Mouse (Mus musculus) CH12.LX (cell line): ENCODE measurements around the gene Gm49333. TPM values are rescaled to one million over a fixed set of nuclear protein-coding genes. Genes with fewer than 3 reads are reported as not detected.
"Not testable (repeated sequence)": the region's sequence is repeated elsewhere in the genome, so short reads cannot be mapped to it uniquely, and the experiment has no call there.

Experiments
- DNase-seq: peaks from one replicate; pipeline ENCODE4 v3.0.0-alpha.2; 2013; ENCODE audit errors: extremely low read depth
- H3K27ac ChIP-seq: 2 replicates; pipeline ENCODE4 v1.5.1; 2012; ENCODE audit warnings: low read depth, mild to moderate bottlenecking, control low read depth, moderate library complexity; ENCODE audit not compliant: insufficient read depth
- H3K27me3 ChIP-seq: replicated peaks from 2 replicates; pipeline ENCODE3; 2012; ENCODE audit warnings: inconsistent platforms
- H3K36me3 ChIP-seq, 2 experiments: replicated peaks in 1 of 2; 2 replicates each; pipeline versions ENCODE3 to v1.6.1; 2012; ENCODE audit warnings: inconsistent platforms in 1 of 2, low read length in 1 of 2, mild to moderate bottlenecking in 1 of 2, mixed read lengths in 1 of 2, moderate library complexity in 1 of 2; ENCODE audit not compliant: control insufficient read depth in 1 of 2, insufficient read depth in 1 of 2
- H3K4me1 ChIP-seq, 2 experiments: 2 replicates each; pipeline ENCODE4 v1.6.1; 2012; ENCODE audit warnings: inconsistent platforms in 1 of 2, moderate library complexity in 1 of 2; ENCODE audit not compliant: insufficient read depth in 2 of 2, control insufficient read depth in 1 of 2
- H3K4me2 ChIP-seq: 2 replicates; pipeline ENCODE4 v1.6.1; 2012; ENCODE audit warnings: low read depth, mild to moderate bottlenecking, control low read depth; ENCODE audit not compliant: poor library complexity, insufficient read depth, severe bottlenecking
- H3K4me3 ChIP-seq, 3 experiments: fragments of 150-350 bp in 1 of 3; sonication (generic) in 1 of 3; replicated peaks in 1 of 3; 2 replicates each; pipeline versions ENCODE3 to v1.5.1; 2011 to 2012; ENCODE audit warnings: low read depth in 2 of 3, low read length in 2 of 3, mild to moderate bottlenecking in 2 of 3, moderate library complexity in 2 of 3, control low read depth in 1 of 3, improper control_type of control experiment in 1 of 3, inconsistent platforms in 1 of 3, mixed read lengths in 1 of 3; ENCODE audit not compliant: poor library complexity in 1 of 3
- H3K79me2 ChIP-seq: replicated peaks from 2 replicates; pipeline ENCODE4 v1.6.1; 2012; ENCODE audit warnings: mild to moderate bottlenecking, moderate library complexity; ENCODE audit not compliant: control insufficient read depth, poor library complexity, insufficient read depth, severe bottlenecking; ENCODE audit errors: extremely low read depth
- H3K9ac ChIP-seq: 2 replicates; pipeline ENCODE4 v1.6.1; 2012; ENCODE audit warnings: low read depth, mild to moderate bottlenecking, control low read depth, moderate library complexity; ENCODE audit not compliant: insufficient read depth
- H3K9me3 ChIP-seq: replicated peaks from 2 replicates; pipeline ENCODE3; 2012; ENCODE audit warnings: low read length, inconsistent platforms, mixed read lengths
- CTCF ChIP-seq, 2 experiments: IDR thresholded peaks in 1 of 2; conservative IDR thresholded peaks in 1 of 2; 2 replicates each; pipeline ENCODE4 v1.5.1; 2011 to 2012; ENCODE audit warnings: low read depth in 2 of 2, low read length in 2 of 2, improper control_type of control experiment in 1 of 2, inconsistent platforms in 1 of 2, mild to moderate bottlenecking in 1 of 2, moderate library complexity in 1 of 2
- E2F4 ChIP-seq: IDR thresholded peaks from 2 replicates; pipeline ENCODE4 v1.6.1; 2011; ENCODE audit warnings: low read depth, low read length, improper control_type of control experiment; ENCODE audit not compliant: insufficient replicate concordance
- ETS1 ChIP-seq: conservative IDR thresholded peaks from 2 replicates; pipeline ENCODE4 v1.6.1; 2012; ENCODE audit warnings: low read depth, mild to moderate bottlenecking, inconsistent platforms, low read length, improper control_type of control experiment, moderate library complexity
- JUN ChIP-seq: IDR thresholded peaks from 2 replicates; pipeline ENCODE4 v1.6.1; 2011; ENCODE audit warnings: low read depth, mild to moderate bottlenecking, low read length, improper control_type of control experiment, moderate library complexity; ENCODE audit not compliant: insufficient read depth
- MAFK ChIP-seq: IDR thresholded peaks from 2 replicates; pipeline ENCODE4 v1.6.1; 2011; ENCODE audit warnings: low read length, improper control_type of control experiment; ENCODE audit not compliant: insufficient replicate concordance
- MAX ChIP-seq: IDR thresholded peaks from 2 replicates; pipeline ENCODE4 v1.6.1; 2011; ENCODE audit warnings: low read length, improper control_type of control experiment
- MAZ ChIP-seq: IDR thresholded peaks from 2 replicates; pipeline ENCODE4 v1.6.1; 2012; ENCODE audit warnings: low read depth, mild to moderate bottlenecking, inconsistent platforms, low read length, improper control_type of control experiment, moderate library complexity
- POLR2A ChIP-seq: IDR thresholded peaks from 2 replicates; pipeline ENCODE4 v1.6.1; 2011; ENCODE audit warnings: low read depth, mild to moderate bottlenecking, improper control_type of control experiment, low read length
- POLR2AphosphoS2 ChIP-seq: IDR thresholded peaks from 2 replicates; pipeline ENCODE4 v1.6.1; 2011; ENCODE audit warnings: low read depth, low read length, improper control_type of control experiment
- TCF12 ChIP-seq: IDR thresholded peaks from 2 replicates; pipeline ENCODE4 v1.6.1; 2014; ENCODE audit warnings: low read depth, mild to moderate bottlenecking, inconsistent platforms, low read length, improper control_type of control experiment
- ZC3H11A ChIP-seq: IDR thresholded peaks from 2 replicates; pipeline ENCODE4 v1.6.1; 2012; ENCODE audit warnings: low read depth, mild to moderate bottlenecking, inconsistent platforms, low read length, improper control_type of control experiment
- dilution Hi-C: fragments of 300-500 bp; cut with MboI; formaldehyde crosslinking; loops from 2 replicates; pipeline ENCODE4 v1.14.3; 2020; ENCODE audit warnings: low sequenced_read_pairs; ENCODE audit not compliant: extremely low pct_unique_long_range_greater_than_20kb, extremely low pct_ligation_motif_present
- in situ Hi-C: fragments of 300-500 bp; cut with MboI; formaldehyde crosslinking; loops from 3 replicates; pipeline ENCODE4 v1.14.3; 2019; ENCODE audit warnings: low sequenced_read_pairs, low pct_ligation_motif_present, low pct_unique_long_range_greater_than_20kb, mixed read lengths
- polyA plus RNA-seq: library from polyadenylated mRNA; unstranded; fragments of >175 nt; gene quantifications from 2 replicates; pipeline ENCODE4 v1.2.1, GENCODE M21; 2012; ENCODE audit warnings: low read depth; ENCODE audit not compliant: insufficient read length
- total RNA-seq, 2 experiments: library from RNA; depleted of rRNA; stranded (reverse); fragments of 300-350 nt in 1 of 2; fragments of >200 nt in 1 of 2; gene quantifications; 2 replicates each; pipeline ENCODE4 v1.2.3; 2012 to 2014

The Gm49333 gene
- total and polyA plus RNA-seq, 3 experiments: not detected

- Histone ChIP-seq H3K27me3 (no peaks in the 10 kb centered on the region), H3K4me3 (peak overlapping the region in 1 of 3 experiments; percentile 76), H3K4me2 (peak overlapping the region; percentile 89; the same call in 1 of the 2 replicates), H3K9me3 (no peaks in the 10 kb centered on the region), H3K36me3 (peaks cover 37 to 49% of the 10 kb centered on the region in 2 experiments), H3K9ac (peak overlapping the region; percentile 73; the same call in 1 of the 2 replicates), H3K79me2 (peaks cover 24% of the 10 kb centered on the region), H3K27ac (no peak overlapping the region), H3K4me1 (peaks cover 2 to 13% of the 10 kb centered on the region in 2 experiments; a peak in 3 of 4 replicates)
- dilution Hi-C loops (no loop called here), in situ Hi-C loops (no loop called here)
- TF ChIP-seq MAX (no peak), E2F4 (no peak), CTCF (conservative IDR thresholded peaks at IDR 0.05 in 1 of 2, IDR thresholded peaks at IDR 0.05 in 1 of 2; ENCODE audit: low read depth in 2 of 2, low read length in 2 of 2) (peak; percentile 33 to 37; a peak in 3 of 4 replicates), ZC3H11A (no peak)
- DNase-seq: peak; percentile 32
Observed at GRCm38 (mm10) chr16:20653315-20653714, 41.9 kb downstream of the Gm49333 start.

- peaks cover 78 to 92% of the 10 kb centered on the region in 2 experiments for H3K36me3 ChIP-seq
- dilution Hi-C loops: no loop called here
- DNase-seq: no peak
Observed at GRCm38 (mm10) chr16:20657661-20658060, 46.3 kb downstream of the Gm49333 start.

GRCm38 (mm10) chr16:20668013-20668412 lies 56.6 kb downstream of the Gm49333 start, which contains the start of gene Eif4g1:
Eif4g1 (plus strand) TSS chr16:20668313.
- in situ Hi-C loops: not testable (repeated sequence)
- H3K36me3 ChIP-seq: peaks cover 12 to 31% of the 10 kb centered on the region in 2 experiments

More at GRCm38 (mm10) chr16:20657661-20658060, 46.3 kb downstream of the Gm49333 start:
- Histone ChIP-seq H3K9me3 (no peaks in the 10 kb centered on the region), H3K4me3 (no peak overlapping the region), H3K4me1 (peaks cover 2 to 8% of the 10 kb centered on the region in 2 experiments; a peak in 3 of 4 replicates), H3K27me3 (no peaks in the 10 kb centered on the region), H3K9ac (no peak overlapping the region), H3K79me2 (peaks cover 12% of the 10 kb centered on the region), H3K4me2 (no peak overlapping the region), H3K27ac (no peak overlapping the region)
- TF ChIP-seq POLR2A (no peak), ETS1 (no peak), JUN (no peak), TCF12 (no peak), MAZ (no peak), POLR2AphosphoS2 (no peak), CTCF (conservative IDR thresholded peaks at IDR 0.05 in 1 of 2, IDR thresholded peaks at IDR 0.05 in 1 of 2; ENCODE audit: low read depth in 2 of 2, low read length in 2 of 2) (no peak), MAFK (no peak)
- in situ Hi-C loops: no loop called here

More at GRCm38 (mm10) chr16:20668013-20668412, 56.6 kb downstream of the Gm49333 start, which contains the start of gene Eif4g1:
- H3K27me3 ChIP-seq, dilution Hi-C loops, H3K4me2 ChIP-seq, H3K9ac ChIP-seq, H3K27ac ChIP-seq, H3K79me2 ChIP-seq, H3K9me3 ChIP-seq, DNase-seq, H3K4me3 ChIP-seq, H3K4me1 ChIP-seq: not testable (repeated sequence)
